Mouse (Mus musculus) thymus, adult 2 months (tissue): ENCODE results near the gene Lcn5. TPM values are rescaled to one million over a fixed set of nuclear protein-coding genes. Genes with fewer than 3 reads are reported as not detected.
"Not testable (repeated sequence)": the region's sequence is repeated elsewhere in the genome, so short reads cannot be mapped to it uniquely, and the experiment has no call there.

Experiments
- DNase-seq: peaks from one replicate; pipeline ENCODE4 v3.0.0; 2021
- H3K27ac ChIP-seq: fragments of 200-500 bp; 2 replicates; pipeline ENCODE4 v1.5.1; 2012; ENCODE audit warnings: low read length, control low read depth; ENCODE audit not compliant: control insufficient read depth, insufficient read depth
- H3K27me3 ChIP-seq: fragments of 200-500 bp; 2 replicates; pipeline ENCODE4 v1.6.1; 2012; ENCODE audit warnings: mild to moderate bottlenecking, low read length, moderate library complexity, mixed read lengths; ENCODE audit not compliant: control insufficient read depth, insufficient read depth
- H3K36me3 ChIP-seq: fragments of 200-500 bp; 2 replicates; pipeline ENCODE4 v1.6.1; 2012; ENCODE audit warnings: mild to moderate bottlenecking, low read length, moderate library complexity; ENCODE audit not compliant: control insufficient read depth, insufficient read depth
- H3K4me1 ChIP-seq: fragments of 200-500 bp; replicated peaks from 2 replicates; pipeline ENCODE4 v1.6.1; 2012; ENCODE audit warnings: low read length; ENCODE audit not compliant: control insufficient read depth, insufficient read depth
- H3K4me3 ChIP-seq: fragments of 200-500 bp; 2 replicates; pipeline ENCODE4 v1.5.1; 2012; ENCODE audit warnings: mild to moderate bottlenecking, low read length, control low read depth, moderate library complexity; ENCODE audit not compliant: control insufficient read depth, insufficient read depth
- CTCF ChIP-seq: fragments of 200-500 bp; IDR thresholded peaks from 2 replicates; pipeline ENCODE4 v1.5.1; 2012; ENCODE audit warnings: mild to moderate bottlenecking, control low read depth, low read length, moderate library complexity, borderline replicate concordance; ENCODE audit not compliant: control insufficient read depth, poor library complexity, insufficient read depth; ENCODE audit errors: extremely low read depth
- POLR2A ChIP-seq: fragments of 200-500 bp; IDR thresholded peaks from 2 replicates; pipeline ENCODE4 v1.6.1; 2012; ENCODE audit warnings: mild to moderate bottlenecking, low read length, control low read depth, moderate library complexity; ENCODE audit not compliant: control insufficient read depth, poor library complexity, insufficient read depth; ENCODE audit errors: extremely low read depth
- WGBS: fragments of 180-500 bp; shearing (Covaris S2); methylation state at CpG from one replicate; pipeline ENCODE4 v1.1.7; 2018; 5-methylcytosine and 5-hydroxymethylcytosine counted together
- polyA plus RNA-seq: library from polyadenylated mRNA; depleted of rRNA; stranded (reverse); fragments of >200 nt; gene quantifications from 2 replicates; pipeline ENCODE4 v1.2.3, GENCODE M21; 2012

The Lcn5 gene
- polyA plus RNA-seq, 1 experiment, result not detected

- peak; percentile 65 for DNase-seq
- no peaks in the 10 kb centered on the region for H3K4me1 ChIP-seq
- no peaks in the 10 kb centered on the region for H3K36me3 ChIP-seq
- H3K27me3 ChIP-seq, result no peaks in the 10 kb centered on the region
- TF ChIP-seq POLR2A, result no peak
- TF ChIP-seq CTCF, result no peak
- no peak overlapping the region for H3K4me3 ChIP-seq
- no peak overlapping the region for H3K27ac ChIP-seq
Measured at GRCm38 (mm10) chr2:25694605-25695004, 36.9 kb downstream of the Lcn5 start.

DNA sequence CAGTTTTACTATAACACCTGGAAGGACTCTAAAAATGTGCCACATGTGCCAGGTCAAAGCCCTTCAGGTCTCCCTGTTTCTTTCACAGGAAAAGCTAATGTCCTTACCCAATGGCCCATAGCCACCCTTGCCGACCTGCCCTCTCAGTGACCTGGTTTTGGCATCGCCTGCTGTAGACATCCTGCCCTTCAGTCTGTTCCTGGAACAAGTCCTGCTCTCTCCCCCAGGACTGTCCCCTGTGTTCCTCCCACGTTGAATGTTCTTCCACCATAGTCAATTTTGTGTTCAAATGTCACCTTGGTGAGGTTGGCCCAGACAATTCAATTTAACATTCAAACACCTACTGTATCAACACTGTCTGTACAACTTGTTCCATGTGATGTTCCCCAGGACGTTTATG, 39.2 kb downstream of the Lcn5 start:
- no peaks in the 10 kb centered on the region for H3K4me1 ChIP-seq
- TF ChIP-seq POLR2A (no peak), CTCF (no peak)
- no peak overlapping the region for H3K27ac ChIP-seq
- no peak for DNase-seq
- H3K4me3 ChIP-seq, result no peak overlapping the region
- H3K36me3 ChIP-seq, result no peaks in the 10 kb centered on the region
- WGBS, result 83% methylated on average over 4 of the region's 4 CpGs
- no peaks in the 10 kb centered on the region for H3K27me3 ChIP-seq

DNA sequence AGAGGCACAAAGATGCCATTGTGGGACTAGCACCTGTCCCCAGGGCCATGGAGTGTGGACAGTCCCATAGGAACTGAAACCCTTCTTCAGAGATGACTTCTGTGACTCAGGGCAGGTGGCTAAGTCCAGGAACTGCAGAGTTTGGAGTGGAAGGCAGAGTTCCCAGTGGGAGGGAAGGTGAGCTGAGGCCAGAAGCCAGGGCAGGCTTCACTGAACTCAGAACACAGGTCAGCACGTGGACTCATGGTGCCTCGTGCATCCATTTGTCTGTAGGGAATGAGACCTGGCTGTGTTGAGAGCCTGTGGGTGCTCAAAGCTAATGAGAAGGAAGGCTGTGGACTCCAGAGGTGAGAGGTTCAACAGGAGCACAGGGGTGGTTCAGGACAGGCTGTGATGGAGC, 40.9 kb downstream of the Lcn5 start:
- TF ChIP-seq CTCF (no peak), POLR2A (no peak)
- DNase-seq, result no peak
- H3K27ac ChIP-seq, result no peak overlapping the region
- H3K4me1 ChIP-seq, result no peaks in the 10 kb centered on the region
- H3K36me3 ChIP-seq, result no peaks in the 10 kb centered on the region
- 87% methylated on average over 2 of the region's 2 CpGs for WGBS
- H3K27me3 ChIP-seq, result no peaks in the 10 kb centered on the region
- no peak overlapping the region for H3K4me3 ChIP-seq

DNA sequence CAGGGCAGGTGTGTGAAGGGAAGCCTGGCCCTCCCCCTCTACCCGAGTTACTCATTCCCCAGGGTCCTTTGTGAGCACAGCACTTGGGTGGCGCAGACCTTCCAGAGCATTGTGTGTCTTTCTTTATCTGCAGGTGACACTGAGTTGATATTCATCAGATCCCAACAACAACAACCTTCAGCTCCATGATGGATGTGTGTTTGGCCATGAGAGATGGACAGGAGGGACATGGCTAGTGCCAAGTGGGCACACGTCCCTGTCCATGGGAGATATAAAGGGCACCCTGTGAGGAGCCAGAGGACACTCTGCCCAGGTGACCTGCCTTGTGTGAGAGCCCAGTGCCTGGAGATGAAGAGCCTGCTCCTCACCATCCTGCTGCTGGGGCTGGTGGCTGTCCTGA, 42.0 kb downstream of the Lcn5 start, which contains the start of gene Obp2a:
Gene Obp2a (plus strand): TSS at position 301 of the 400 bp plus-strand sequence.
- WGBS, result 92% methylated on average over 3 of the region's 3 CpGs
- H3K4me3 ChIP-seq, result not testable (repeated sequence)

GRCm38 (mm10) chr2:25701001-25701400, 43.2 kb downstream of the Lcn5 start:
- Histone ChIP-seq H3K27ac (no peak overlapping the region), H3K4me1 (no peaks in the 10 kb centered on the region), H3K27me3 (no peaks in the 10 kb centered on the region), H3K36me3 (no peaks in the 10 kb centered on the region), H3K4me3 (no peak overlapping the region)
- TF ChIP-seq POLR2A, result no peak
- no peak for TF ChIP-seq CTCF
- no peak for DNase-seq
- 72% methylated on average over 5 of the region's 5 CpGs for WGBS

More for the DNA sequence above, 42.0 kb downstream of the Lcn5 start, which contains the start of gene Obp2a:
- H3K27ac ChIP-seq, H3K27me3 ChIP-seq, H3K4me1 ChIP-seq, DNase-seq, H3K36me3 ChIP-seq: not testable (repeated sequence)

GRCm38 (mm10) chr2:25703706-25704105, 46.0 kb downstream of the Lcn5 start:
- peaks cover 3% of the 10 kb centered on the region for H3K4me1 ChIP-seq
- H3K27ac ChIP-seq, result no peak overlapping the region
- TF ChIP-seq POLR2A (no peak), CTCF (no peak)
- no peaks in the 10 kb centered on the region for H3K36me3 ChIP-seq
- H3K27me3 ChIP-seq, result no peaks in the 10 kb centered on the region; the same call in 1 of the 2 replicates
- DNase-seq, result no peak
- no peak overlapping the region for H3K4me3 ChIP-seq
- 95% methylated on average over 4 of the region's 4 CpGs for WGBS
